Mouse (Mus musculus) c-Kit-positive CD71-negative TER-119-negative erythroid progenitor cells, embryonic 14.5 days (primary cell): ENCODE results near the gene Slc25a33.

Source experiments
- DNase-seq: peaks from one replicate; pipeline ENCODE4 v3.0.0-alpha.2; 2013; ENCODE audit warnings: low read depth

Slc25a33 gene

GRCm38 (mm10) chr4:149794966-149795477, 20.9 kb upstream of the Slc25a33 start:
- DNase-seq, result no peak

GRCm38 (mm10) chr4:149794010-149794338, 19.9 kb upstream of the Slc25a33 start:
- DNase-seq, result no peak

GRCm38 (mm10) chr4:149793156-149794009, 19.3 kb upstream of the Slc25a33 start:
- DNase-seq, result no peak

GRCm38 (mm10) chr4:149792159-149792800, 18.2 kb upstream of the Slc25a33 start:
- no peak for DNase-seq

- DNase-seq, result no peak
Measured at GRCm38 (mm10) chr4:149791470-149791869, 17.4 kb upstream of the Slc25a33 start.

- DNase-seq, result no peak
Measured at GRCm38 (mm10) chr4:149790969-149791368, 16.9 kb upstream of the Slc25a33 start.

- no peak for DNase-seq
Measured at GRCm38 (mm10) chr4:149790546-149790945, 16.5 kb upstream of the Slc25a33 start.

GRCm38 (mm10) chr4:149789421-149790194, 15.5 kb upstream of the Slc25a33 start:
- no peak for DNase-seq

- DNase-seq, result no peak
Measured at GRCm38 (mm10) chr4:149784901-149785300, 10.8 kb upstream of the Slc25a33 start.

GRCm38 (mm10) chr4:149784371-149784770, 10.3 kb upstream of the Slc25a33 start:
- DNase-seq, result no peak

- no peak for DNase-seq
Measured at GRCm38 (mm10) chr4:149782975-149783374, 8.9 kb upstream of the Slc25a33 start.

GRCm38 (mm10) chr4:149780565-149781356, 6.7 kb upstream of the Slc25a33 start:
- peak; percentile 94 for DNase-seq

- DNase-seq, result no peak
Measured at GRCm38 (mm10) chr4:149779966-149780365, 5.9 kb upstream of the Slc25a33 start.

- no peak for DNase-seq
Measured at GRCm38 (mm10) chr4:149777126-149777525, 3.0 kb upstream of the Slc25a33 start.

GRCm38 (mm10) chr4:149775760-149776362, 1.8 kb upstream of the Slc25a33 start:
- DNase-seq, result no peak

- DNase-seq, result no peak
Measured at GRCm38 (mm10) chr4:149775330-149775729, 1.3 kb upstream of the Slc25a33 start.

- no peak for DNase-seq
Measured at GRCm38 (mm10) chr4:149773408-149774093, 526 bp downstream of the Slc25a33 start.

GRCm38 (mm10) chr4:149772394-149772793, 1.7 kb downstream of the Slc25a33 start:
- no peak for DNase-seq

GRCm38 (mm10) chr4:149765201-149765600, 8.9 kb downstream of the Slc25a33 start:
- DNase-seq, result no peak

GRCm38 (mm10) chr4:149763335-149763734, 10.7 kb downstream of the Slc25a33 start:
- DNase-seq, result no peak

GRCm38 (mm10) chr4:149759517-149759916, 14.6 kb downstream of the Slc25a33 start:
- DNase-seq, result no peak
